Mouse (Mus musculus) kidney, adult 2 months (tissue): ENCODE measurements at regions not wholly inside any gene's neighbourhood (a gene's known extent, or its start where the extent isn't known, plus 50 kb on each side); places are given as distances from the start of the nearest gene placed in this dataset.

ENCODE experiments used
- CTCF ChIP-seq: fragments of 200-500 bp; conservative IDR thresholded peaks from 2 replicates; pipeline ENCODE4 v1.5.1; 2011; ENCODE audit warnings: low read depth, mild to moderate bottlenecking, control low read depth, low read length, moderate library complexity, mixed read lengths; ENCODE audit not compliant: insufficient read depth, insufficient read length
- POLR2A ChIP-seq: fragments of 200-500 bp; IDR thresholded peaks from one replicate; pipeline ENCODE4 v1.6.1; 2011; ENCODE audit warnings: low read depth, low read length, control low read depth

- no peak for TF ChIP-seq CTCF
- TF ChIP-seq POLR2A, result no peak
These were observed 281.6 kb downstream of the Kcnj2 start for GRCm38 (mm10) chr11:111347562-111347961.
